Mouse (Mus musculus) stomach, embryonic 15.5 days (tissue): ENCODE results near the gene Snx29. TPM values are rescaled to one million over a fixed set of nuclear protein-coding genes. Genes with fewer than 3 reads are reported as not detected.

Experiments
- ATAC-seq: fragments of 200-750 bp; cut with Nextera tagmentation; 2 replicates; pipeline ENCODE4 v1.8.0; 2017; ENCODE audit warnings: low read depth, moderate number of reproducible peaks, moderate TSS enrichment; ENCODE audit not compliant: insufficient read depth, low FRiP score
- H3K27ac ChIP-seq: fragments of 300-500 bp; sonication (generic); 2 replicates; pipeline ENCODE4 v1.5.1; 2015; ENCODE audit warnings: mild to moderate bottlenecking, inconsistent platforms
- H3K27me3 ChIP-seq: fragments of 300-500 bp; sonication (generic); replicated peaks from 2 replicates; pipeline ENCODE4 v1.6.1; 2015; ENCODE audit warnings: inconsistent platforms
- H3K36me3 ChIP-seq: fragments of 300-500 bp; sonication (generic); 2 replicates; pipeline ENCODE4 v1.6.1; 2015; ENCODE audit warnings: inconsistent platforms
- H3K4me1 ChIP-seq: fragments of 300-500 bp; sonication (generic); 2 replicates; pipeline ENCODE4 v1.6.1; 2015; ENCODE audit warnings: inconsistent platforms
- H3K4me2 ChIP-seq: fragments of 300-500 bp; sonication (generic); 2 replicates; pipeline ENCODE4 v1.6.1; 2015; ENCODE audit warnings: mild to moderate bottlenecking, inconsistent platforms
- H3K4me3 ChIP-seq: fragments of 300-500 bp; sonication (generic); replicated peaks from 2 replicates; pipeline ENCODE4 v1.5.1; 2015; ENCODE audit warnings: inconsistent platforms
- H3K9ac ChIP-seq: fragments of 300-500 bp; sonication (generic); 2 replicates; pipeline ENCODE4 v1.6.1; 2015; ENCODE audit warnings: inconsistent platforms
- H3K9me3 ChIP-seq: fragments of 300-500 bp; sonication (generic); 2 replicates; pipeline ENCODE4 v1.6.1; 2016; ENCODE audit warnings: inconsistent platforms
- WGBS: fragments of 180-500 bp; shearing (Covaris S2); methylation state at CpG from one replicate; pipeline ENCODE4 v1.1.7; 2015; 5-methylcytosine and 5-hydroxymethylcytosine counted together
- polyA plus RNA-seq: library from polyadenylated mRNA; unstranded; fragments of >200 nt; fragmentation: Nextera tagmentation; extraction: Ambion mirVana; gene quantifications from 2 replicates; pipeline ENCODE4 v1.2.1, GENCODE M21; 2015

Snx29 gene
- polyA plus RNA-seq, 1 experiment from 2014 or later, result 10.1 TPM

DNA sequence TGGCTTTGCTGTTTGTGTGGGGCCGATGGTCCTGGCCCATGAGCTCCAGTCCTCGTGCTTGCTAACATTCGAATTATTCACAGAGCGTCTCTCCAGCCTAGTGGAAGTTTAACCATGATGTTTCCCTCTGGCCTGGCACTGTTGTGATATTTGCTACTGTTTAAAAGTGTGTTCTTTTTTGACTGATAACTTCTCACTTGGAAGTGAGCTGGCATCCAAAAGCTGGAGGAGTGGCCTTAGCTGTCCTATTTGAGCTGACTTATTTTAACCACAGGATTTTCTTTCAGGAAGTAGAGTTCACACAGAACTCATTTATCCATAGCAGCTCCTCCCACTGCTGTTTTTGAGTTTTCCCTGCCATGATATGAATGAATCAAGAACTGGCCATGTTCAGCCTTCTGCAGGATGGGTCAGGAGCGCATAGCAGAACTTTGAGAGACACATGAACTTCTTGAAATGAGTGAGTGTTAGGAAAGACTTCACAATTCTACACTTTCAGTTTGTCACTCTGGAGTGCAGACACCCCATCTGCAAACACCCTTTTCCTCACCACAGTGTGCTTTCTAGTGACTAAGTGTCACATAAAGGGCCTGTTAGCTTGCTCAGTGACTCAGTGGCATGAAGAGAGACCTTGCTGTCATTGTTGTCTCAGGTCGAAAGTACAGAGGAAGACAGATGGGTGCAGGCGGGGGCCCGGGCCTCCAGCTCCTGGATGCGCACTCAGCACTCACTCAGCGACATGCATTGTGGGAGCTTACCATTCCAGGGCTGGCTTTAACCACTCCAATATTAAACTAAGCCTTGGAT lies 152.6 kb downstream of the Snx29 start:
- H3K9ac ChIP-seq, result no peak overlapping the region
- H3K4me2 ChIP-seq, result no peak overlapping the region
- WGBS, result 61% methylated on average over 10 of the region's 10 CpGs
- ATAC-seq, result no peak
- H3K4me1 ChIP-seq, result 0 out of 2 replicates have a peak, but pooled peaks cover 4% of the 10 kb centered on the region
- H3K27me3 ChIP-seq, result no peaks in the 10 kb centered on the region
- H3K27ac ChIP-seq, result peak overlapping the region; percentile 54; the same call in 1 of the 2 replicates
- H3K4me3 ChIP-seq, result no peak overlapping the region
- no peaks in the 10 kb centered on the region for H3K36me3 ChIP-seq
- no peaks in the 10 kb centered on the region for H3K9me3 ChIP-seq

- Histone ChIP-seq H3K4me2 (no peak overlapping the region), H3K36me3 (no peaks in the 10 kb centered on the region), H3K27ac (no peak overlapping the region), H3K4me3 (no peak overlapping the region), H3K27me3 (no peaks in the 10 kb centered on the region), H3K4me1 (0 out of 2 replicates have a peak, but pooled peaks cover 4% of the 10 kb centered on the region), H3K9me3 (no peaks in the 10 kb centered on the region), H3K9ac (no peak overlapping the region)
- 85% methylated on average over 1 of the region's 1 CpGs for WGBS
- no peak for ATAC-seq
These were observed 153.6 kb downstream of the Snx29 start for GRCm38 (mm10) chr16:11476314-11476713.

DNA sequence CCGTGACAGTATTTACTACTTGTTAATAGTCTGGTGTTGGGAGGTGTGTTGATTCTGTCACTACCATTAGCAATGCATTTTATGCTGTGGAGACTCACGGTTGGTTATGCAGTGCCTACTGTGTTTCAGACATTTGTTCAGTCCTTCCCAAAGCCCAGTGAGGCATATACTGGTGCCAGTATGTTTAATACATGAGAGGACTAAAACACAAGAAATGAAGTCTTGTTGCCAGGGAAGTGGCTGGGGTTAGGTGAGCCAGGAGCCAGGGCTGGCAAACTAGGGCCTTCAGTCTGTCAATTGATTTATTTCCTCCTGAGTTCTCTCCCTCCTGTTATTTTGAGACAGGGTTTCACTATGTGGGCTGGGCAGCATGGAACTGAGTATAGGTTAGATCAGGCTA lies 154.3 kb downstream of the Snx29 start:
- Histone ChIP-seq H3K27ac (no peak overlapping the region), H3K9me3 (no peaks in the 10 kb centered on the region), H3K4me2 (no peak overlapping the region), H3K4me3 (no peak overlapping the region), H3K9ac (no peak overlapping the region), H3K36me3 (no peaks in the 10 kb centered on the region), H3K4me1 (0 out of 2 replicates have a peak, but pooled peaks cover 4% of the 10 kb centered on the region), H3K27me3 (no peaks in the 10 kb centered on the region)
- no peak for ATAC-seq
- 80% methylated on average over 2 of the region's 2 CpGs for WGBS

GRCm38 (mm10) chr16:11477591-11477990 lies 154.9 kb downstream of the Snx29 start:
- 84% methylated on average over 5 of the region's 5 CpGs for whole genome bisulfite sequencing
- Histone ChIP-seq H3K9ac (no peak overlapping the region), H3K4me3 (no peak overlapping the region), H3K4me2 (no peak overlapping the region), H3K27me3 (no peaks in the 10 kb centered on the region), H3K36me3 (no peaks in the 10 kb centered on the region), H3K4me1 (0 out of 2 replicates have a peak, but pooled peaks cover 4% of the 10 kb centered on the region), H3K9me3 (no peaks in the 10 kb centered on the region), H3K27ac (no peak overlapping the region)
- no peak for ATAC-seq

GRCm38 (mm10) chr16:11479605-11480004 lies 156.9 kb downstream of the Snx29 start:
- H3K27ac ChIP-seq, result no peak overlapping the region
- H3K9me3 ChIP-seq, result no peaks in the 10 kb centered on the region
- no peak overlapping the region for H3K4me3 ChIP-seq
- H3K4me2 ChIP-seq, result no peak overlapping the region
- ATAC-seq, result no peak
- 77% methylated on average over 4 of the region's 4 CpGs for WGBS
- H3K27me3 ChIP-seq, result no peaks in the 10 kb centered on the region
- H3K36me3 ChIP-seq, result no peaks in the 10 kb centered on the region
- 0 out of 2 replicates have a peak, but pooled peaks cover 4% of the 10 kb centered on the region for H3K4me1 ChIP-seq
- no peak overlapping the region for H3K9ac ChIP-seq

DNA sequence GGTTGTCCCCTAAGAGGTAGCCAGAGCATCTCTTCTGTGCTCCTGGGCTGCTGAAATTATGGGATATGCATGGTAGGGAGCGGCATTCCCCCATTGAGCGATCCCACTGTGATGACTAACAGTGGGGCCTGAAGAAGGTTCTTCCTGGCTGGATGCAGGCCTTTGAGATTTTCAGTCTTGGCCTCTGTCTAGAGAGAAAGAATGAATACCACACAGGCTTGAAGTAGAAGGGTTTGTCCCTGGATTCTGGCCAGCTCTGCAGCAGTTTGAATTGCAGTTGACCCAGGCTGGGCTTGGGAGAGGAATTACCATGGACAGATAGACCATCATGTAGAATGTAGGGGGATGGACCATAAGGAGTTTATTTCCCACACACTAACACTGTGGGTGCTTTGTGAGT lies 159.5 kb downstream of the Snx29 start:
- WGBS, result 83% methylated on average over 2 of the region's 2 CpGs
- Histone ChIP-seq H3K4me1 (no peaks in the 10 kb centered on the region), H3K9me3 (no peaks in the 10 kb centered on the region), H3K36me3 (no peaks in the 10 kb centered on the region), H3K27me3 (no peaks in the 10 kb centered on the region), H3K27ac (no peak overlapping the region), H3K9ac (no peak overlapping the region), H3K4me2 (no peak overlapping the region), H3K4me3 (no peak overlapping the region)
- no peak for ATAC-seq

GRCm38 (mm10) chr16:11494895-11495294 lies 172.2 kb downstream of the Snx29 start:
- Histone ChIP-seq H3K9ac (no peak overlapping the region), H3K4me3 (no peak overlapping the region), H3K4me1 (no peaks in the 10 kb centered on the region), H3K9me3 (no peaks in the 10 kb centered on the region), H3K36me3 (no peaks in the 10 kb centered on the region), H3K27me3 (no peaks in the 10 kb centered on the region), H3K27ac (no peak overlapping the region), H3K4me2 (no peak overlapping the region)
- 62% methylated on average over 7 of the region's 7 CpGs for WGBS
- no peak for ATAC-seq

DNA sequence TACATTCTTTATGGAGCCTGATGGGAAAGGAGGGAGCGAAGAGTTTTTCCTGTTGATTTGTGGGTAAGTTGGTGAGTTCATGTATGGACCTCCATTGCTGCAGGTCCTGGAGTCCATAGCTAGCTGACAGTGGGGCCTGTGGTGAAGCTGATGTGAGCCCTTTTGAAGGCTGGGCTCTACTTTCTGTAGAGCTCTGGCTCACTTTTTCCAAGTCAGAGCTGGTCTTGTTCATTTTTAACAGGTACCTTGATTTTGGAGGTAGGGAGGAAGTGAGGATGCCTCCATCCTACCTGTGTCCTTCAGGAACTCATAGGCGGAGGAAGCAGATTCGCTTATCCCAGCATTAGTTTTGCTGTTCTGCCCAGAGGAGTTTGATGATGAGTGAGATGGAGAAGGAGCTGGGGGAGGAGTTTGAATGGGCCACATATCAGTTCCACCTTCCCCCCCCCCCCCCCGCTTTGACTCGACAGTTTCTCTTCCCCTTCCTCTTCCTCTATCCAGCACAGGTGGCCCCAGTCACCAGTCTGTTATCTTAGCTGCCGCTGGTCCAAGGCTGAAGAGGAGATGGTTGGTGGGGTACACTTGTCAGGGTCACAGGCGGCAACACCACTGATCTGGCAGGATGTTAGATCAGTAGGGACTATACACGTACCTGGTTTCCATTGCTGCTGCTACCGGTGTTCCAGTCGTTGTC lies 173.4 kb downstream of the Snx29 start:
- no peak overlapping the region for H3K27ac ChIP-seq
- no peaks in the 10 kb centered on the region for H3K9me3 ChIP-seq
- no peaks in the 10 kb centered on the region for H3K4me1 ChIP-seq
- H3K9ac ChIP-seq, result no peak overlapping the region
- no peak for ATAC-seq
- 70% methylated on average over 9 of the region's 10 CpGs for WGBS
- no peaks in the 10 kb centered on the region for H3K36me3 ChIP-seq
- H3K4me3 ChIP-seq, result no peak overlapping the region
- no peaks in the 10 kb centered on the region for H3K27me3 ChIP-seq
- no peak overlapping the region for H3K4me2 ChIP-seq

GRCm38 (mm10) chr16:11496721-11497120 lies 174.0 kb downstream of the Snx29 start:
- H3K4me1 ChIP-seq, result no peaks in the 10 kb centered on the region
- no peaks in the 10 kb centered on the region for H3K9me3 ChIP-seq
- 64% methylated on average over 3 of the region's 3 CpGs for WGBS
- no peak overlapping the region for H3K9ac ChIP-seq
- ATAC-seq, result no peak
- H3K4me2 ChIP-seq, result no peak overlapping the region
- H3K27ac ChIP-seq, result no peak overlapping the region
- no peaks in the 10 kb centered on the region for H3K27me3 ChIP-seq
- no peak overlapping the region for H3K4me3 ChIP-seq
- no peaks in the 10 kb centered on the region for H3K36me3 ChIP-seq

GRCm38 (mm10) chr16:11500061-11500460 lies 177.4 kb downstream of the Snx29 start:
- Histone ChIP-seq H3K27ac (no peak overlapping the region), H3K4me2 (no peak overlapping the region), H3K4me3 (no peak overlapping the region), H3K9me3 (no peaks in the 10 kb centered on the region), H3K9ac (no peak overlapping the region), H3K36me3 (no peaks in the 10 kb centered on the region), H3K27me3 (no peaks in the 10 kb centered on the region), H3K4me1 (no peaks in the 10 kb centered on the region)
- ATAC-seq, result no peak
- 63% methylated on average over 4 of the region's 4 CpGs for WGBS

- 77% methylated on average over 3 of the region's 3 CpGs for WGBS
- no peaks in the 10 kb centered on the region for H3K27me3 ChIP-seq
These were observed 178.4 kb downstream of the Snx29 start for GRCm38 (mm10) chr16:11501138-11501537.

DNA sequence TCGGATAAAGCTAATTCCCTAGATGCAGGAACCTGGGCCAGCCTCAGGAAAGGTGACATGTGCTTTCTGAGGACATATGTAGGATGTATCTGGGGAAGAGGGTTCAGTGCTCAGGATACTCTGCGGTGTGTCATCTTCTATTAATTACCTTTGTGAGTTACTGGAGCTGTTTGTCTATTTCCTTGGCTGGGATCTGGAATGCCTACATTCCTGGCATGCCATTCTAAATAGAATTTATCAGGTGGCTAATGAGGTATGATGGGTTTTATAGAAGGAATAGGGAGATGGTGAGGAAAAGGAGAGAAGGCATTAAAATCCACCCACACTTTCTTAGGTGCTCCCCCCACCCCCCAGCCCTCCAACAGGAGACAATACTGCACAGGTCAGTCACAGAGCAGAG lies 178.9 kb downstream of the Snx29 start:
- no peak overlapping the region for H3K27ac ChIP-seq
- no peaks in the 10 kb centered on the region for H3K36me3 ChIP-seq
- no peak overlapping the region for H3K4me2 ChIP-seq
- 65% methylated on average over 2 of the region's 2 CpGs for WGBS
- no peaks in the 10 kb centered on the region for H3K27me3 ChIP-seq
- H3K9ac ChIP-seq, result no peak overlapping the region
- H3K4me3 ChIP-seq, result no peak overlapping the region
- peaks cover 7% of the 10 kb centered on the region for H3K4me1 ChIP-seq
- ATAC-seq, result no peak
- no peaks in the 10 kb centered on the region for H3K9me3 ChIP-seq

More at GRCm38 (mm10) chr16:11501138-11501537, 178.4 kb downstream of the Snx29 start:
- Histone ChIP-seq H3K4me2 (no peak overlapping the region), H3K36me3 (no peaks in the 10 kb centered on the region), H3K9me3 (no peaks in the 10 kb centered on the region), H3K27ac (no peak overlapping the region), H3K9ac (no peak overlapping the region), H3K4me3 (no peak overlapping the region), H3K4me1 (peaks cover 7% of the 10 kb centered on the region)
- no peak for ATAC-seq
